Mouse (Mus musculus) embryonic fibroblast, embryonic 13.5 days (primary cell): ENCODE results near the gene Samd4b.

Experiments used
- CTCF ChIP-seq: IDR thresholded peaks from 2 replicates; pipeline ENCODE4 v1.5.1; 2011; ENCODE audit warnings: mild to moderate bottlenecking, control low read depth, low read length, moderate library complexity, borderline replicate concordance; ENCODE audit not compliant: insufficient read depth
- POLR2A ChIP-seq: IDR thresholded peaks from 2 replicates; pipeline ENCODE4 v1.6.1; 2011; ENCODE audit warnings: low read depth, mild to moderate bottlenecking, control low read depth, low read length, moderate library complexity

DNA sequence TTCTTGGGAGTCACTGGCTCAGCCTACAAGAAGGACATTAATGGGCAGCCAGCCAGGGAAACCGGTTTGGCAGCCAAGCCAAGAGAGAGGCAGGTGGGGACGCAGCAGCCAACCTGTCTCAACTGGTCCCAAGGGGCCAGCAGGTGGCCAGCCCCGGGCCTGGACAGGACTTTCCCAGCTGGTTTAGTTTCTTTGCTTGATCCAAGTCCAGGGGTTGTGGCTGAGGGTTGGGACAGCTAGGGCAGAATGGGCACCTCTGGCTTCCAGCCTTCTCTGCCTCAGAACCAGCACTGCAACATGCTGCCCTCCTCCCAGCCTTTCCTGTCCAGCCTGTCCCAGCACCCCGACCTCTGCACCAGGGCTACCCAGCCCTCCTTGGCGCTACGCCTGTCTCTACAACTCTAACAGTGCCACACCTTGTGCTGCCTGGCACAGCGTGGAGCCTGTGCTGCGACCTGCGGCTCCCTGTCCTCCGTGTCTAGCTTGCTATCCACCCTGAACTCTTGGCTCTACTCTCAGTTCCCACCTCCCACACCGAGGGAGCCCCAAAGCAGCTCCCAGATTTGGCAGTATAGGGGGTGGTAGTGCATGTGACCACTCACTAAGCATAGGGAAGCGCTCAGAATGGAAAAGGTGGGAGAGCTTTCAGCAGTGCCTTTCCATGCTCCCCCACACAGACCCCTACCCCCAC is 27.5 kb downstream of the Samd4b start:
- TF ChIP-seq CTCF (no peak), POLR2A (no peak)
